Mouse (Mus musculus) cerebral cortex, adult 2 months (tissue): ENCODE data around the gene Pih1d1.

Experiments
- WGBS: fragments of 180-500 bp; shearing (Covaris S2); methylation state at CpG from one replicate; pipeline ENCODE4 v1.1.7; 2018; 5-methylcytosine and 5-hydroxymethylcytosine counted together

Pih1d1 gene

GRCm38 (mm10) chr7:45167761-45168445 lies 13.8 kb downstream of the Pih1d1 start:
- 6% methylated on average over 19 of the region's 19 CpGs for WGBS

- WGBS, result 7% methylated on average over 24 of the region's 24 CpGs
Measured at GRCm38 (mm10) chr7:45168656-45169055, 14.6 kb downstream of the Pih1d1 start.

GRCm38 (mm10) chr7:45169495-45169894 lies 15.4 kb downstream of the Pih1d1 start:
- WGBS, result 73% methylated on average over 3 of the region's 3 CpGs

- WGBS, result 52% methylated on average over 7 of the region's 7 CpGs
Measured at GRCm38 (mm10) chr7:45172974-45173373, 18.9 kb downstream of the Pih1d1 start.

GRCm38 (mm10) chr7:45173772-45174171 lies 19.7 kb downstream of the Pih1d1 start:
- WGBS, result 67% methylated on average over 1 of the region's 1 CpGs

- 6% methylated on average over 29 of the region's 29 CpGs for WGBS
Measured at GRCm38 (mm10) chr7:45174567-45175280, 20.6 kb downstream of the Pih1d1 start.

- 8% methylated on average over 13 of the region's 13 CpGs for WGBS
Measured at GRCm38 (mm10) chr7:45175398-45175797, 21.3 kb downstream of the Pih1d1 start.

GRCm38 (mm10) chr7:45175929-45176328 lies 21.8 kb downstream of the Pih1d1 start:
- WGBS, result 3% methylated on average over 23 of the region's 23 CpGs

- WGBS, result 3% methylated on average over 31 of the region's 31 CpGs
Measured at GRCm38 (mm10) chr7:45176356-45176755, 22.3 kb downstream of the Pih1d1 start.

GRCm38 (mm10) chr7:45178550-45178949 lies 24.4 kb downstream of the Pih1d1 start:
- WGBS, result 27% methylated on average over 7 of the region's 7 CpGs

- 43% methylated on average over 7 of the region's 7 CpGs for WGBS
Measured at GRCm38 (mm10) chr7:45179469-45179868, 25.4 kb downstream of the Pih1d1 start, which contains the start of gene Gfy. TSS of gene Gfy (minus strand) at chr7:45179569.

GRCm38 (mm10) chr7:45180896-45181477 lies 26.9 kb downstream of the Pih1d1 start, which contains the start of gene Pth2:
TSS of gene Pth2 (plus strand) at chr7:45180995.
- 21% methylated on average over 20 of the region's 20 CpGs for WGBS

GRCm38 (mm10) chr7:45181540-45181939 lies 27.4 kb downstream of the Pih1d1 start:
- 3% methylated on average over 35 of the region's 35 CpGs for WGBS

GRCm38 (mm10) chr7:45182199-45182601 lies 28.1 kb downstream of the Pih1d1 start:
- under 1% methylated on average over 34 of the region's 34 CpGs for WGBS

GRCm38 (mm10) chr7:45182606-45183005 lies 28.5 kb downstream of the Pih1d1 start:
- 12% methylated on average over 11 of the region's 11 CpGs for WGBS

GRCm38 (mm10) chr7:45183672-45184071 lies 29.6 kb downstream of the Pih1d1 start:
- WGBS, result 79% methylated on average over 7 of the region's 7 CpGs

- WGBS, result 70% methylated on average over 7 of the region's 7 CpGs
Measured at GRCm38 (mm10) chr7:45185921-45186320, 31.8 kb downstream of the Pih1d1 start.

- 36% methylated on average over 16 of the region's 16 CpGs for WGBS
Measured at GRCm38 (mm10) chr7:45189600-45189999, 35.5 kb downstream of the Pih1d1 start.

- WGBS, result 57% methylated on average over 6 of the region's 6 CpGs
Measured at GRCm38 (mm10) chr7:45190186-45190585, 36.1 kb downstream of the Pih1d1 start.

- WGBS, result 70% methylated on average over 2 of the region's 2 CpGs
Measured at GRCm38 (mm10) chr7:45191161-45191560, 37.1 kb downstream of the Pih1d1 start.

GRCm38 (mm10) chr7:45191803-45192363 lies 37.8 kb downstream of the Pih1d1 start:
- 42% methylated on average over 8 of the region's 8 CpGs for WGBS

GRCm38 (mm10) chr7:45192585-45193310 lies 38.6 kb downstream of the Pih1d1 start:
- WGBS, result 82% methylated on average over 7 of the region's 7 CpGs
